Mouse (Mus musculus) frontal cortex, postnatal 10 days (tissue): Measurements from ENCODE around the gene Wnt9a.
"Not testable (repeated sequence)": the region's sequence is repeated elsewhere in the genome, so short reads cannot be mapped to it uniquely, and the experiment has no call there.

Experiments used
- DNase-seq, 2 experiments: peaks; one replicate each; pipeline ENCODE4 v3.0.0; 2022; ENCODE audit warnings: low spot score in 2 of 2, mixed read lengths in 1 of 2

Gene Wnt9a

DNA sequence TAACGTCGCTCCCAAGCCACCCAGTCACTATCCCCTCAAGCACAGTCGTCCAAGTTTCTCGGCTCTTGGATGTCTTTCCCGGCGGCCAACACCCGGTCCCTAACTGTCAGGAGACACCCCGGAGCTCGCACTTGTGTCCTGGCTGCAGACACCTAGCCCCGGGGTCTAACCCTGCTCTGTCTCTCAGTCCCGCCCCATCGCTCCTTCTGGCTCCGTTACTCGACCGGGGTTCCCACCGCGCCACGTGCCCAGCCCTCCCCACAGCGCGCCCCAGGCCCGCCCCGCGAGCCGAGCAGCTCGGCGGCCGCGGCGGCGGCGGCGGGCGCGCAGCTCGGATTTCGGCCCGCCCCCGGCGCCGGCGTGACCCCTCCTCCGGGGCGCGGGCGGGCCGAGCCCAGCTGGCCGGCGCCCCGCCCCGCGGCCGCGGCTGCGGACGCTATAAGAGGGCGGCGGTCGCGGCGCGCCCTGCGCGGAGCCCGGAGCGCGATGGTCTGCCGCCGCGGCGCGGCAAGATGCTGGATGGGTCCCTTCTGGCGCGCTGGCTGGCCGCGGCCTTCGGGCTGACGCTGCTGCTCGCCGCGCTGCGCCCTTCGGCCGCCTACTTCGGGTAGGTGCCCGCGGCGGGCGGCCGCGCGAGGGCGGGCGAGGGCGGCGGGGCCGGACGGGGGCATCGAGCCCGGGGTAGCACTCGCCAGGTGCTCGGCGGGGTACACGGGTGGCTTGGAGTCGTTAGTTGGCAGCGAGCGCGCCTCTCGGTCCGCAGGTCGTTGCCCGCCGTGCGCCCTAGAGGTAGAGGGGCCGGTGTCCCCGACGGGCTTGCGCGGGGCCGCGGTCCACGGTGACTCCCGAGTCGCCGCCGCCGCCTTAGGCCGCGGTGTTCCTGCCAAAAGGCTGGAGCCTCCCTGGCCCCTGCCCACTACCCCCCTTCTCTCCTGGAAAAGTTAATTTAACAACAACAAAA, at the start of gene Wnt9a:
Gene Wnt9a, plus strand, starts transcription at position 468 of the 961 bp plus-strand sequence.
- DNase-seq = peak in 1 of 2 experiments; percentile 41

DNA sequence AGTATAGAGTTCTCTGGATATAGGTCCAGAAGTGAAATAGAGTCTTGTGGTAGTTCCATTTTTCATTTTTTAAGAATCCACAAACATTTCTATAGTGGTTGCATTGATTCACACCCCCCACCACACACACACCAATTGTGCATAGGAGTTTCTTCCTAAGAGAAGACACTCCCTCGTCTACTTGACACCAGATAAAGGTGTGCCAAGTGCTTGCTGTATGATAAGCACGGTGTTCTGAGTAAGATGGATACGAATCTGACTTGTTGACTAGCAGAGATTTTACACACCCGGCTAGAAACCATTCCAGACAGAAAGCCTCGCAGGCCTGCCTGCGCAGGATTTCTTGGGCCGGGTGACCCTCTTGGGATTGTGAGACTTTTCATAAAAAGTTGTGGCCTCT, 47.1 kb upstream of the Wnt9a start:
- DNase-seq = no peak

DNA sequence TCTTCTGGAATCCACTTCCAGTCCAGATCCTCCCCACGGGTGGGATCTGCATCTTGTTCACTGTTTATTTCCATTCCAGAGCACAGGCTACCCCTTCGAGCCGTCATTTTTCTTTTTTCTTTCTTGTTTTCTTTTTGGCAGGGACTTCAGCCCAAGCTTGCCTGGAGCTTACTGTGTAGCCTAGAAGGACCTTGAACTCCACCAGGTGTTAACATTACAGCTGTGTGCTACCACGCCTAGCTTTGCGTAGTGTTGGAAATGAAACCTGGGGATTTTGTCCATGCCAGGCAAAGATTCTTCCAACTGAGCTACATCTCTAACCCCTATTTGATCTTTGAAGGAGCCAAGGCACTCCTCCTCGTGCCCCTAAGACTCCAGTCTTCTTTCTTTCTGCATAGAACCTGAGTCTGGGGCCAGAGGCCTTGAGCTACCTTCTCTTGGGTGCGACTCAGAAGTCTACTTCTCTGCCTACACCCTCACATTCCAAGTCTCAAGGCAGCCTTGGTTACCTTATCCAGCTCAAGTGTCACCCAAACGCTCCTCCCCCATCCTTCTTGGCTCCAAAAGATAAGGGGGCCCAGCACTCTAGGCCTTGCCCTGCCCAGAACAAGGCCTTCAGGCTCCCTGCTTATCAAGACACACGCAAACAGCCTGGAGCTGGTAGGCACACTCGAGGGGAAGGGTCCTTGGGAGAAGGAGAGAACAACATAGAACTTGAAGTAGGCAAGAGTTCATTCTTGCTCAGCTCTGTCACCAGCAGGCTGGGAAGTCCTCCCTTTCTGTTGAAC, 45.8 kb upstream of the Wnt9a start:
- no peak for DNase-seq

DNA sequence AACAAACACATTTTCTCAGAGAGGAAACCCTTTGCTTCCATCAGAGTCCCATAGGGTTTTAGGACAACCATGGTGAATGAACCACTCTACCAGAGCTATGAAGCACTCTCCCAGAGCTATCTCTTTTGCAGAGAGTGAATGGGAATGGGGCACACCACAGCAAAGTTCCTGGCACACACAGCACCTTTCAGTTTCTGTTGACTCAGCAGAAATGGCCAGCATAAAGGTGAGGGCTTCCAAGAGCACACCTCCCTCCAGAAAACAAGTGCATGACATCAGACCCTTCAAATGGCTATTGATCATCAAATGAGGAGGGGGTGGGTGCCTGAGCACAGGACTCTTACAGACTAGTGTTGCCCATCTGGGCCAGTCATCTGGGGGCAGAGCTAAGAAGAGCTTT, 44.4 kb upstream of the Wnt9a start:
- no peak for DNase-seq

DNA sequence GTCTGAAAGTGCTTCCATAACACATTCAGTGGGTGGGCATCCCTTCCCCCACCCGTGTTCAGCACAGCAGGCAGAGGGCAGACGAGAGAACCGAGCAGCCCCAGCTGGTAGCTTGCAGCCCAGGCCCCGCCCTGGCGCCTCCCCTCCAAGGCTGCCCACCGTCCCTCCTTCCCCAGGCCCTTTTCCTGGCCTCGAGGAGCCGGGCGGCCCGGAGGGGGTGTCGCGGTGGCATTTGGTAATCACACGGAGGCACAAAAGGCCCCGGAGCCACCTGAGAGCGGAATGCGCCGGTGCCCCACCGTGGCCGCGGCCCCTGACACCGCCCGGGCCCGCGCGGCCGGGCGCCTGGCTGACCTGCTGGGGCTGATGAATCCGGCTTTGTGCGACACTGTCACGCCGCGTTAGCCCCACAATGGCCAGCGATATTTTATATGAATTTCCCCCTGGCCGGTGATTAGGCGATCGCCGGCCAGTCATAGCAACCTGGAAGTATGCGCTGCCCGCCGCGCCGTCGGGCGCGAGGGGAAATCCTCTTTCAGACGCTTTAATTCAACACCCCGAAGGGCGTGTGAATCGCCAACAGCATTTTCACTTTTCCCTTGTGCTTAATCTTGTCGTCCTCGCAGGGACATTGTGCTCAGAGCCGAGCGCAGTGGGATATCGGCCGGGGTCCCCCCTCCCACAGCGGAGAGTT, 42.7 kb upstream of the Wnt9a start:
- DNase-seq = peak; percentile 52 to 56

DNA sequence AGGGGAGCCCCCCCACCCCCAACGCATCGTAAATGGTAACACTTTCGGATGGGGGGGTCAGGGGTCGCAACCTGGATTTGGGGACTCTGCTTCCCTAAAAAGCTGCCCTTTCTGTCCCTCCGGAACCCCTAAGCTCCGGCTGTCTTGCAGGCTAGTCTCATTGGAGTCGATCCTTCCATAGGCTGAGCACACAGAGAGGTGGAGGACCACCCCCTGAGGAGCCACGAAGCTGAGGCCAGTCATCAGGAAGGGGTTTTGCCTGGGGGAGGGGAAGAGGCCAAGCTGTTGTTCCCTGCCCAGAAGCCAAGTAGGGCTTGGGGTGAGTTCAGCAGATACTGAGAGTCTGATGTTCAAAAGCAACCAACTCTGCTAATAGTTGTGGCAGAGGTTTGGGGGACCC, 42.1 kb upstream of the Wnt9a start:
- DNase-seq = no peak

DNA sequence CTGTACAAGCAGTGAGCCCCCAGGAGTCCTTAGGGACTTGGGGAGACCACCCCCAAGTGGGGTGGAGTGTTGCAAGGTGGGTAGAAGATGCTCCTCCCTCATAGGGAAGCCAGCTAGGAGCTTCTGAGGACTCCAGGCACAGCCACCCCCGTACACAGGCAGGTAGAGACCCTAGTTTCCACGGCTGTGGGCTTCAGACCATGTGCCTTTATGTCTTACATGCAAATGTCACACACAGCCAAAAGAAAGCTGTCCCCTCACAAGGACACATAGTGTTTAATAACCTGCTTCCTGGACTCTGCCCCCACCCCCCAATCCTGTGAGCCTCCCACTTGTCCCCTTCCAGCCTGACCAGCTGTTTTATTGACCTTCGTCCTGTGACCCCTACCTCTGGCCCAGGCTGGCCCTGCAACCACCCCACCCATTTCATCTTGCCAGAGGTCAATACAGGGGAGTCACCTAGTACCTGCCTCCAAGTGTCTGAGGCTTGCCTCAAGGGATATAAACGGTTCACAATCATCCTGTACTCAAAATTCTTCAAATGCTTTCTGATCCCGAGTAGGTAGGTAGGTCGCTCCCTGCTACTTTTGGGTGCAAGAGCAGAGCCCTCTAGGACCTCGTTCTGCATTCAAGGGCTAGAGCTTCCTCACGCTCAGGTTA, 41.4 kb upstream of the Wnt9a start:
- no peak for DNase-seq

DNA sequence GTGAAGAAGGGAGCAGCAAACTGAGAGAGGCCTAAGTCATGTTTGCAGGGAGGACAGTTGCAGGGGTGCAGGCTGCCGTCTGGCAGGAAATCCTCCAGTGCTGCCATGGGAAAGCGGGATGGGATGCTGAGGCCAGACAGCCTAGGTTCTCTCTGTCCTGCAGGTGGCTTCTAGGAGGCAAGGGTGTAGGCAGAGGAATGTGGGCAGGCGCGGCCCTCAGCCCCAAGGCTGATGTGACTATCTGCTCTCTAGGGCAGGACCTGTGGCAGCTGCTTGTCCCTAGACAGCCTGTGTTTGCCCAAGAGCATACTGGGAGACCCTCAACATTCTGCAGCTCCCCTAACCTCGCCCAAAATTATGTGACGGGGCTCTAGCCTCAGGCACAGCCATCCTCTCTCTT, 40.0 kb upstream of the Wnt9a start:
- no peak for DNase-seq

DNA sequence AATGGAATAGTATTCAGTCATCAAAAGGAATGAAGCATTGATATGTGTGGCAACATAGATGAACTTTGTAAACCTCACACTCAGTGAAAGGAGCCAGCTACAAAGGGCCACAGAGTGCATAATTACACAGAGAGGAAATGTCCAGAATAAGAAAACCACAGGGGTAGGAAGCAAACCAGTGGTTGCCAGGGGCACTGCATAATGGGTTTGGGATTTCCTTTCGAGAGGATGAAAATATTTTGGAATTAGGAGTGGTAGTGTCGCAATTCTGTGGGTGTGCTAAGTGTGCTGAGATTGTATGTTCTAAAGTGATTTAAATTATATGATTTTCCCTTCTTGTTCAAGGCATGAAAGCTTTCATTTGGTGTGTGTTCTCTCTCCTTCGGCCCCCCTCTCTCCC, 32.5 kb upstream of the Wnt9a start:
- no peak for DNase-seq

DNA sequence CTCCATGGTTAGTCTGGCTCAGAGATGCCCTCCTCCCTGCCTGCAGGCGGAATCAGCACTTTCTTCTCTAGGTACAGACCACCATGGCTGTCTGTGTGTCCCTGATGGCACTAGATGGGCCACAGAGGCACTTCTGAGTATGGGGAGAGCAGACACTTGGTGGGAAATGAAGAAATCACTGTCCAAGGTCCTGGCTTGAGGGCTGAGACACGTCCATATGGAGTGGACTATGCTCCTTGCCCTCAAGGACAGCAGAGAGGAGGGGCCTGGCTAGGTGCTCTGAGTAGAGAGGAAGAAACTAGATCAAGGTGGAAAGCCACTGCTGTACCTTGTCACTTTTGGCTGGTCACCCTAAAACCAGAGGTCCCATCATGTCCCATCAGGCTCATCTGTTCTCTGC, 29.9 kb upstream of the Wnt9a start:
- DNase-seq = no peak

DNA sequence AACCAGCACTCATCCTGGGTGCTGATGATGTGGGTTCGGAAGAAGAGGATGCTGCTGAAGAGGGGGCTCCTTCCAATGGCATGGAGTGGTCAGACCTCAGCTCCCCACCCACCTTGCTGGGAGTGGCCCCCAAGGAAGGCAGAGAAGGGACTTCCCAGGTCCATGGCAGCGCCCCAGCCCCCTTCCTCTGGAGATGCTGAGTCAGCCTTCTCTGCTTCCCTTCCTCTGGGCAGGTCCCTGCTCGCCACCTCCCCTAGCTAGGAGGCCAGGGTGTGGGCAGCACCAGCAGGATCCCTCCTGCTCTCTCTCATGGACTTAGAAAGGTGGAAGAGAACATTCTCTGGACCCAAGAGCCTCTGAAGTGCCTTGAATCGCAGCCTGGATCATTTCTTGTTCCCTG, 28.7 kb upstream of the Wnt9a start:
- DNase-seq = no peak

DNA sequence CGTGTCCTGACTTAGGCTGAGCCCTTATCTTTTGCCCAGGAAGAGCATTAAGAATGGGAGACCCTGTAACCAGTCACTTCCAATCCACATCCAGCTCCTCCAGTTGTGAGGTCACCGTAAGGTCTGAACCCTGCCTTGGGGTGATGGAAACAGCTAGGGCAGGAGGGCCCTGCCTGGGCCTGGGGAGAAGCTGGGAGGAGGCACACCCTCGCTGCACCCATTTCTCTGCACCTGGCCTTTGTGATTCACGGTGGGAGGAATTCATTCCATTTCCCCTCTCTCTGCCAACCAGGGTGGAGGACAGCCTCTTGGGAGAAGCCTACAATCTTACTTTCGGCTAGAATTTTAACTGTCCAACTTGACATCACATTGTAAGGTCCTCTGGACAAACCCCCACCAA, 24.6 kb upstream of the Wnt9a start:
- DNase-seq = no peak

DNA sequence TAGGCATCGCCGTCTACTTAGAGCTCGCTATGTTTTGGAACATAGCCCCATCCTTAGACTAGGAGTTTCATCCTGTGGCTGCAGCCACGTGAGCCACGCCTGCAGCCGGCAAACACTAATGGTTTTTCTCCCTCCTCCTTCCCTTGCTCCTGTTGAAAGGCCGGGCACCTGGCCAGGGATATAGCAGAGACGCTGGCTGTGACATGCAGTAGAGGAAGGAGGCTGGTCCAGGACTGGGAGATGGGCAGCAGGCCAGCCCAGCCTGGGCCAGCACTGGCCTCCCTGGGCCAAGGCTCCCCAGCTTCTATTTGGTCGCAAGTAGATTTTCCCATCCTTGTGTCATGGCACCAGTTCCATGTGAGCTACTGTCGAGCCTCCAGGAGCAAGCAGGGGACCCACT, 23.8 kb upstream of the Wnt9a start:
- DNase-seq = no peak

DNA sequence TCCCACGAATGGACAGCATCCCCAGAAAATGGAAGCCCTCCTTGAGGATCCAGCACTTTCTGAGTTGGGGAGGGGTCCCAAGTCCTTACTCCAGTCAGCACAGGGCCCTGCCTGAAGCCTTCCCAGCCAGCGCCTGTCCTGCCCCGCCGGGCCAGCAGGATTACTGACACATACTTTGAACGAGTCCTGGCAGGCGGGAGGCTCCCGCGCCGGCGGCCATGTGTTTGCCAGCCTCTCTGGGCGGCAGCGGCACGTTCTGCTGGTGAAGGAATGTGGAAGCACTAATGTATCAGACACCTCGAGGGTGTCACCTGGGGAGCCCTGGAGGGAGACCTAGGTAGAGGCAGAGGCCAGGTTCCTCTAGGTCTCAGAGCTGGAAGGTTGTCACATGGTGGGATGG, 22.6 kb upstream of the Wnt9a start:
- DNase-seq = no peak

DNA sequence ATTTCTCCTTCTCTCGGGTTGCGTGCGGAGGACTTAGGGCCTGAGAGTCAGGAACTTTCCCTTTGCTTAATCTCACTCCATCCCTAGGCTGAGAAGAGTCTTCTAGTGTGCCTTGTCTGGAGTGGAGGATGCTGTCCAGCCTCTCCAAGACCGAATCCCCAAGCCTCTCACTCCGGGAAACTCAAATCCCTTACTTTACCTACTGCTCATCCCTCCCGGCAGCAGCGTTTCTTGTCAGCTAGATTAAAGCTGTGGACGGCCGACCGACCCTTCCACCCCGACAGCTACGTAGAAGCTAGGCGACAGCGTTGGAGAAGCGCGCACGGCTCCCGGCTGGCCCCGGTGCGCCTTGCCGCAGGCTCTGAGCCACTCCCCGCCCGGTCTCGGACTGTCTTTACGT, 17.0 kb upstream of the Wnt9a start:
- DNase-seq = no peak

DNA sequence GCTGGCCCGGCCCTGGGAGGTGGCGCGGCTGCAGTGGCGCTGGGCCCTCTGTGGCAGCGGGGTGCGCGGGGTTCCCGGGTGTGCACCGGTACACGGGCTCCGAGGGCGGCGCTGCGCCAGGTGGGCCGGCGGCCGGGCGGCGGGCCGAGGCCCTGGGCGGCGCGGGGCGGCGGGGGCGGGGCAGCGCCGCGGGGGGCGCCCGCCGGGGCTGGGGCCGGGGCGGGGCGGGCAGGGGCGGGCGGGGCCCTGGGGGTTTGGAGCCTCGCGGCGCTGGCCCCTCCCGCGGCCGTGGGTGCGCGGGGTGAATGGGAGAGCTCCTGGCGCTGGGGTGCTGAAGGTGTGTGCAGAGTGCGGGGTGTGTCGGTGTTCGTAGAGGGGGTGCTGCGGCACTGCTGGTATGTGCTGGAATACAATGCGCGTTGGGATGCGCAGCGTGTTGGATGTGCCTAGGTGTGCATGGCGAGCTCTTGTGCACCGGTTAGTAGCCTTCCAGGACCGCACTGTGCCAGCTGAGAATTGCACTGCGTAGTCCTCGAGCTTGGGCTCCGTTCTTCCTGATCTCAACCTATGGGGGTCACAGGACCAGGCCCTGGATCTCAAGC, 15.9 kb upstream of the Wnt9a start, which contains the start of gene Wnt3a:
Gene Wnt3a, minus strand, starts transcription at position 51 of the 602 bp plus-strand sequence.
- DNase-seq = no peak

DNA sequence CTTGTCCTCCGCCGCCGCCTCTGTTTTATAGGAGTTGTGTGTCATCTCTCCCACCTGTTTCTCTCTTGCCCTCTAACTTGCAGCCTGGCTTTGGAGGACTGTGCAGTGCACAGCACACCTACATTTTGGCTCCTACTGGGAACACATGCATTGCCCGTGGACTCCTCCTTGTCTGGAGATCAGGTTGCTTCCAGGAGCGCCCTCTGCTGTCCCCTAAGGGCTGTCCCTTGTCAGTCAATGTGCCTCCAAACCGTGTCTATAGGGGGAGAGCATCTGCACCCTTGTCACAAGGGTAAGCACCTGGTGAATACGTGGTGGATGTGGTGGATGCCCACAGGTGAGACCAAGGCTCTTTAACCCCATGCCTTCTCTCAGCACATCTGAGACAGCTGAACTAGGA, 13.1 kb upstream of the Wnt9a start:
- no peak for DNase-seq

DNA sequence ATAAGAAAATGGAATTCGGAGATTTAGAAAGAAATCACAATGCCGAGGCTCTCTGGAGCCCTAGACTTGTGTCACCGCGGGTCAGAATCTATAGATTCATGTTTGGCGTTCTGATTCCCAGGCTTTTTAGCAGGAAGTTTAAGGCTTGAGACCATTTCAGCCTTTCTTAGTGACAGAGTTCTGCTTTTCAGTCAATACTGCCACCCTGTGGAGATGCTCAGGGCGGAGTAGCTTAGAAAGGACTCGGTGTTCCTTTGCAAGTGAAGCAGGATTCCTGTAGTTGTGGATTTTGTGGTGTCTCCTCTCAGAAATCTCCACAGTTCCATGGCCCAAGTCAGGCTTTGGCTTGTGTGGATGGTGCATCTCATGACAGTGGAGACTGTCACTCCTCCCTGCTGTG, 8.8 kb upstream of the Wnt9a start:
- peak in 1 of 2 experiments; percentile 68 for DNase-seq

DNA sequence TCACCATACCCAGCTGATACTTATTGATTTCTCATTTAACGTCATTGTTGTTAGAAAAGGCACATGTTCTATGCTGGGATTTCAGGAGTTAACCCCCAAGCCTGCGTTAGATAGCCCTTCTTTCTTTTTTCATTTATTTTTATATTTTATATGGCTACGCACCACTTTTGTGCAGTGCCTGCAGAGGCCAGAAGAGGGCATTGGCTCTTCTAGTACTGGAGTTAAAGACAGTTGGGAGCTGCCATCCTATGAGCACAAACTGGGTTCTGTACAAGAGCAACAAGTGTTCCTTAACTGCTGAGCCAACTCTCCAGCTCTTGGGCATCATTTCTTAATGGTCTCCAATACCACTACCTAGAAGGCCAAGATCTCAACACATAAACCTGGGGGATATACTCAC, 6.5 kb upstream of the Wnt9a start:
- no peak for DNase-seq

DNA sequence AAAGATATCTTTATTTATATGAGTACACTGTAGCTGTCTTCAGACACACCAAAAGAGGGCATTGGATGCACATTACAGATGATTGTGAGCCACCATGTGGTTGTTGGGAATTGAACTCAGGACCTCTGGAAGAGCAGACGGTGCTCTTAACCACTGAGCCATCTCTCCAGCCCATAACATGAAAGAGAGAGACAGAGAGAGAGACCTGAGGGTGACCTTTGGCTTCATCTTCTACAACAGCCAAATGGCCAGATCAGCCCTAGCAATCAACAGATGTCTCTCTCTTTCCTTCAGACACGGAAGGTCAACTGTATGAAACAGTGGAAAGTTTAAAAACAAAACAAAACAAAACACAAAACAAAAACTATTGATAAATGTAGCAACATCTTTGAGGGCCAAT, 5.7 kb upstream of the Wnt9a start:
- DNase-seq = not testable (repeated sequence)
